Mouse (Mus musculus) CH12.LX (cell line): ENCODE results near the gene Fyb2. TPM values are rescaled to one million over a fixed set of nuclear protein-coding genes. Genes with fewer than 3 reads are reported as not detected.

Source experiments
- DNase-seq: peaks from one replicate; pipeline ENCODE4 v3.0.0-alpha.2; 2013; ENCODE audit errors: extremely low read depth
- H3K27ac ChIP-seq: 2 replicates; pipeline ENCODE4 v1.5.1; 2012; ENCODE audit warnings: low read depth, mild to moderate bottlenecking, control low read depth, moderate library complexity; ENCODE audit not compliant: insufficient read depth
- H3K27me3 ChIP-seq: replicated peaks from 2 replicates; pipeline ENCODE3; 2012; ENCODE audit warnings: inconsistent platforms
- H3K36me3 ChIP-seq, 2 experiments: replicated peaks in 1 of 2; 2 replicates each; pipeline versions ENCODE3 to v1.6.1; 2012; ENCODE audit warnings: inconsistent platforms in 1 of 2, low read length in 1 of 2, mild to moderate bottlenecking in 1 of 2, mixed read lengths in 1 of 2, moderate library complexity in 1 of 2; ENCODE audit not compliant: control insufficient read depth in 1 of 2, insufficient read depth in 1 of 2
- H3K4me1 ChIP-seq, 2 experiments: 2 replicates each; pipeline ENCODE4 v1.6.1; 2012; ENCODE audit warnings: inconsistent platforms in 1 of 2, moderate library complexity in 1 of 2; ENCODE audit not compliant: insufficient read depth in 2 of 2, control insufficient read depth in 1 of 2
- H3K4me2 ChIP-seq: 2 replicates; pipeline ENCODE4 v1.6.1; 2012; ENCODE audit warnings: low read depth, mild to moderate bottlenecking, control low read depth; ENCODE audit not compliant: poor library complexity, insufficient read depth, severe bottlenecking
- H3K4me3 ChIP-seq, 3 experiments: fragments of 150-350 bp in 1 of 3; sonication (generic) in 1 of 3; replicated peaks in 1 of 3; 2 replicates each; pipeline versions ENCODE3 to v1.5.1; 2011 to 2012; ENCODE audit warnings: low read depth in 2 of 3, low read length in 2 of 3, mild to moderate bottlenecking in 2 of 3, moderate library complexity in 2 of 3, control low read depth in 1 of 3, improper control_type of control experiment in 1 of 3, inconsistent platforms in 1 of 3, mixed read lengths in 1 of 3; ENCODE audit not compliant: poor library complexity in 1 of 3
- H3K79me2 ChIP-seq: replicated peaks from 2 replicates; pipeline ENCODE4 v1.6.1; 2012; ENCODE audit warnings: mild to moderate bottlenecking, moderate library complexity; ENCODE audit not compliant: control insufficient read depth, poor library complexity, insufficient read depth, severe bottlenecking; ENCODE audit errors: extremely low read depth
- H3K9ac ChIP-seq: 2 replicates; pipeline ENCODE4 v1.6.1; 2012; ENCODE audit warnings: low read depth, mild to moderate bottlenecking, control low read depth, moderate library complexity; ENCODE audit not compliant: insufficient read depth
- H3K9me3 ChIP-seq: replicated peaks from 2 replicates; pipeline ENCODE3; 2012; ENCODE audit warnings: low read length, inconsistent platforms, mixed read lengths
- BHLHE40 ChIP-seq: IDR thresholded peaks from 2 replicates; pipeline ENCODE4 v1.6.1; 2011; ENCODE audit warnings: mild to moderate bottlenecking, low read depth, low read length, improper control_type of control experiment
- CHD2 ChIP-seq: IDR thresholded peaks from 2 replicates; pipeline ENCODE4 v1.6.1; 2011; ENCODE audit warnings: low read length, improper control_type of control experiment
- CTCF ChIP-seq, 2 experiments: IDR thresholded peaks in 1 of 2; conservative IDR thresholded peaks in 1 of 2; 2 replicates each; pipeline ENCODE4 v1.5.1; 2011 to 2012; ENCODE audit warnings: low read depth in 2 of 2, low read length in 2 of 2, improper control_type of control experiment in 1 of 2, inconsistent platforms in 1 of 2, mild to moderate bottlenecking in 1 of 2, moderate library complexity in 1 of 2
- E2F4 ChIP-seq: IDR thresholded peaks from 2 replicates; pipeline ENCODE4 v1.6.1; 2011; ENCODE audit warnings: low read depth, low read length, improper control_type of control experiment; ENCODE audit not compliant: insufficient replicate concordance
- ELF1 ChIP-seq: IDR thresholded peaks from 2 replicates; pipeline ENCODE4 v1.6.1; 2014; ENCODE audit warnings: low read depth, mild to moderate bottlenecking, inconsistent platforms, low read length, improper control_type of control experiment
- EP300 ChIP-seq: IDR thresholded peaks from 2 replicates; pipeline ENCODE4 v1.6.1; 2011; ENCODE audit warnings: low read length, improper control_type of control experiment
- GABPA ChIP-seq: IDR thresholded peaks from 2 replicates; pipeline ENCODE4 v1.6.1; 2012; ENCODE audit warnings: low read depth, low read length, improper control_type of control experiment, inconsistent platforms; ENCODE audit not compliant: insufficient replicate concordance
- HCFC1 ChIP-seq: IDR thresholded peaks from 2 replicates; pipeline ENCODE4 v1.6.1; 2012; ENCODE audit warnings: low read depth, mild to moderate bottlenecking, inconsistent platforms, low read length, improper control_type of control experiment
- IRF4 ChIP-seq: IDR thresholded peaks from 2 replicates; pipeline ENCODE4 v1.6.1; 2014; ENCODE audit warnings: low read depth, mild to moderate bottlenecking, inconsistent platforms, low read length, improper control_type of control experiment
- JUN ChIP-seq: IDR thresholded peaks from 2 replicates; pipeline ENCODE4 v1.6.1; 2011; ENCODE audit warnings: low read depth, mild to moderate bottlenecking, low read length, improper control_type of control experiment, moderate library complexity; ENCODE audit not compliant: insufficient read depth
- JUND ChIP-seq: conservative IDR thresholded peaks from 2 replicates; pipeline ENCODE4 v1.6.1; 2011; ENCODE audit warnings: low read depth, low read length, improper control_type of control experiment
- KAT2A ChIP-seq: IDR thresholded peaks from 2 replicates; pipeline ENCODE4 v1.6.1; 2012; ENCODE audit warnings: low read length, improper control_type of control experiment, inconsistent platforms; ENCODE audit not compliant: insufficient replicate concordance
- MAFK ChIP-seq: IDR thresholded peaks from 2 replicates; pipeline ENCODE4 v1.6.1; 2011; ENCODE audit warnings: low read length, improper control_type of control experiment; ENCODE audit not compliant: insufficient replicate concordance
- MAX ChIP-seq: IDR thresholded peaks from 2 replicates; pipeline ENCODE4 v1.6.1; 2011; ENCODE audit warnings: low read length, improper control_type of control experiment
- MAZ ChIP-seq: IDR thresholded peaks from 2 replicates; pipeline ENCODE4 v1.6.1; 2012; ENCODE audit warnings: low read depth, mild to moderate bottlenecking, inconsistent platforms, low read length, improper control_type of control experiment, moderate library complexity
- MXI1 ChIP-seq: IDR thresholded peaks from 2 replicates; pipeline ENCODE4 v1.6.1; 2011; ENCODE audit warnings: mild to moderate bottlenecking, low read depth, low read length, improper control_type of control experiment
- NELFE ChIP-seq: IDR thresholded peaks from 2 replicates; pipeline ENCODE4 v1.6.1; 2011; ENCODE audit warnings: low read depth, low read length, improper control_type of control experiment
- PAX5 ChIP-seq: IDR thresholded peaks from 2 replicates; pipeline ENCODE4 v1.6.1; 2012; ENCODE audit warnings: low read length, inconsistent platforms, mixed read lengths
- POLR2A ChIP-seq: IDR thresholded peaks from 2 replicates; pipeline ENCODE4 v1.6.1; 2011; ENCODE audit warnings: low read depth, mild to moderate bottlenecking, improper control_type of control experiment, low read length
- POLR2AphosphoS2 ChIP-seq: IDR thresholded peaks from 2 replicates; pipeline ENCODE4 v1.6.1; 2011; ENCODE audit warnings: low read depth, low read length, improper control_type of control experiment
- RAD21 ChIP-seq: IDR thresholded peaks from 2 replicates; pipeline ENCODE4 v1.6.1; 2011; ENCODE audit warnings: low read depth, mild to moderate bottlenecking, low read length, improper control_type of control experiment, moderate library complexity
- RCOR1 ChIP-seq: conservative IDR thresholded peaks from 2 replicates; pipeline ENCODE4 v1.6.1; 2012; ENCODE audit warnings: low read depth, mild to moderate bottlenecking, inconsistent platforms, low read length, improper control_type of control experiment
- SIN3A ChIP-seq: IDR thresholded peaks from 2 replicates; pipeline ENCODE4 v1.6.1; 2012; ENCODE audit warnings: low read length, improper control_type of control experiment, inconsistent platforms
- TCF12 ChIP-seq: IDR thresholded peaks from 2 replicates; pipeline ENCODE4 v1.6.1; 2014; ENCODE audit warnings: low read depth, mild to moderate bottlenecking, inconsistent platforms, low read length, improper control_type of control experiment
- UBTF ChIP-seq: IDR thresholded peaks from 2 replicates; pipeline ENCODE4 v1.6.1; 2012; ENCODE audit warnings: low read depth, mild to moderate bottlenecking, inconsistent platforms, low read length, improper control_type of control experiment, moderate library complexity
- USF2 ChIP-seq: conservative IDR thresholded peaks from 2 replicates; pipeline ENCODE4 v1.6.1; 2011; ENCODE audit warnings: low read depth, low read length, improper control_type of control experiment
- ZC3H11A ChIP-seq: IDR thresholded peaks from 2 replicates; pipeline ENCODE4 v1.6.1; 2012; ENCODE audit warnings: low read depth, mild to moderate bottlenecking, inconsistent platforms, low read length, improper control_type of control experiment
- ZKSCAN1 ChIP-seq: IDR thresholded peaks from 2 replicates; pipeline ENCODE4 v1.6.1; 2012; ENCODE audit warnings: low read depth, inconsistent platforms, low read length, improper control_type of control experiment, borderline replicate concordance
- ZMIZ1 ChIP-seq: IDR thresholded peaks from 2 replicates; pipeline ENCODE4 v1.6.1; 2012; ENCODE audit warnings: low read depth, mild to moderate bottlenecking, inconsistent platforms, low read length, improper control_type of control experiment
- dilution Hi-C: fragments of 300-500 bp; cut with MboI; formaldehyde crosslinking; loops from 2 replicates; pipeline ENCODE4 v1.14.3; 2020; ENCODE audit warnings: low sequenced_read_pairs; ENCODE audit not compliant: extremely low pct_unique_long_range_greater_than_20kb, extremely low pct_ligation_motif_present
- in situ Hi-C: fragments of 300-500 bp; cut with MboI; formaldehyde crosslinking; loops from 3 replicates; pipeline ENCODE4 v1.14.3; 2019; ENCODE audit warnings: low sequenced_read_pairs, low pct_ligation_motif_present, low pct_unique_long_range_greater_than_20kb, mixed read lengths
- polyA plus RNA-seq: library from polyadenylated mRNA; unstranded; fragments of >175 nt; gene quantifications from 2 replicates; pipeline ENCODE4 v1.2.1, GENCODE M21; 2012; ENCODE audit warnings: low read depth; ENCODE audit not compliant: insufficient read length
- total RNA-seq, 2 experiments: library from RNA; depleted of rRNA; stranded (reverse); fragments of 300-350 nt in 1 of 2; fragments of >200 nt in 1 of 2; gene quantifications; 2 replicates each; pipeline ENCODE4 v1.2.3; 2012 to 2014

Fyb2 gene
- total and polyA plus RNA-seq, 3 experiments = 0.28 TPM; not detected in 2

GRCm38 (mm10) chr4:104876323-104876722, 36.9 kb upstream of the Fyb2 start, which contains the start of gene C8a:
Gene C8a (minus strand): TSS chr4:104876398.
- Histone ChIP-seq H3K4me3 (no peak within 1 kb of the TSS), H3K27me3 (no peaks in the 10 kb centered on the region), H3K4me2 (no peak within 1 kb of the TSS), H3K9me3 (peaks cover 11% of the 10 kb centered on the region), H3K36me3 (no peaks in the 10 kb centered on the region), H3K4me1 (no peaks in the 10 kb centered on the region), H3K27ac (no peak within 1 kb of the TSS), H3K9ac (no peak within 1 kb of the TSS), H3K79me2 (no peaks in the 10 kb centered on the region)
- no peak for DNase-seq
- TF ChIP-seq CTCF (conservative IDR thresholded peaks at IDR 0.05 in 1 of 2, IDR thresholded peaks at IDR 0.05 in 1 of 2; ENCODE audit: low read depth in 2 of 2, low read length in 2 of 2) (no peak), ZKSCAN1 (no peak), ZC3H11A (no peak), NELFE (no peak), CHD2 (no peak), KAT2A (no peak), RCOR1 (no peak), POLR2A (no peak), JUND (no peak), MAX (no peak), BHLHE40 (no peak), GABPA (no peak), POLR2AphosphoS2 (no peak), UBTF (no peak), RAD21 (no peak), PAX5 (no peak), HCFC1 (no peak), MAFK (no peak), SIN3A (no peak)
- in situ Hi-C loops (no loop called here), dilution Hi-C loops (no loop called here)

GRCm38 (mm10) chr4:104887486-104887885, 25.8 kb upstream of the Fyb2 start:
- H3K27me3 ChIP-seq = no peaks in the 10 kb centered on the region
- H3K36me3 ChIP-seq = no peaks in the 10 kb centered on the region
- H3K4me2 ChIP-seq = no peak overlapping the region
- H3K9ac ChIP-seq = no peak overlapping the region
- H3K79me2 ChIP-seq = no peaks in the 10 kb centered on the region
- DNase-seq = no peak
- H3K9me3 ChIP-seq = peaks cover 10% of the 10 kb centered on the region
- H3K4me3 ChIP-seq = no peak overlapping the region
- in situ Hi-C loops (loop anchor here (10.0 kb wide), 1 partner anchor 153 kb away; no protein-coding TSS in a partner anchor), dilution Hi-C loops (no loop called here)
- H3K4me1 ChIP-seq = peaks cover 0 to 23% of the 10 kb centered on the region in 2 experiments; a peak in 2 of 4 replicates
- H3K27ac ChIP-seq = no peak overlapping the region
- TF ChIP-seq ELF1 = no peak
- no peak for TF ChIP-seq MAZ
- TF ChIP-seq GABPA = no peak
- TF ChIP-seq MAX = no peak
- TF ChIP-seq IRF4 = no peak
- TF ChIP-seq UBTF = no peak
- no peak for TF ChIP-seq MXI1
- no peak for TF ChIP-seq TCF12
- no peak for TF ChIP-seq USF2
- no peak for TF ChIP-seq SIN3A
- TF ChIP-seq ZMIZ1 = no peak
- no peak for TF ChIP-seq KAT2A
- TF ChIP-seq HCFC1 = no peak
- TF ChIP-seq JUN = no peak
- TF ChIP-seq E2F4 = no peak
- no peak for TF ChIP-seq CHD2
- TF ChIP-seq EP300 = no peak
- TF ChIP-seq ZC3H11A = no peak
- TF ChIP-seq, all 38 proteins: peak for 0
